Mouse (Mus musculus) stomach, embryonic 15.5 days (tissue): ENCODE measurements at regions not wholly inside any gene's neighbourhood (a gene's known extent, or its start where the extent isn't known, plus 50 kb on each side); places are given as distances from the start of the nearest gene placed in this dataset.

Experiments used
- ATAC-seq: fragments of 200-750 bp; cut with Nextera tagmentation; 2 replicates; pipeline ENCODE4 v1.8.0; 2017; ENCODE audit warnings: low read depth, moderate number of reproducible peaks, moderate TSS enrichment; ENCODE audit not compliant: insufficient read depth, low FRiP score
- H3K27ac ChIP-seq: fragments of 300-500 bp; sonication (generic); 2 replicates; pipeline ENCODE4 v1.5.1; 2015; ENCODE audit warnings: mild to moderate bottlenecking, inconsistent platforms
- H3K27me3 ChIP-seq: fragments of 300-500 bp; sonication (generic); replicated peaks from 2 replicates; pipeline ENCODE4 v1.6.1; 2015; ENCODE audit warnings: inconsistent platforms
- H3K36me3 ChIP-seq: fragments of 300-500 bp; sonication (generic); 2 replicates; pipeline ENCODE4 v1.6.1; 2015; ENCODE audit warnings: inconsistent platforms
- H3K4me1 ChIP-seq: fragments of 300-500 bp; sonication (generic); 2 replicates; pipeline ENCODE4 v1.6.1; 2015; ENCODE audit warnings: inconsistent platforms
- H3K4me2 ChIP-seq: fragments of 300-500 bp; sonication (generic); 2 replicates; pipeline ENCODE4 v1.6.1; 2015; ENCODE audit warnings: mild to moderate bottlenecking, inconsistent platforms
- H3K4me3 ChIP-seq: fragments of 300-500 bp; sonication (generic); replicated peaks from 2 replicates; pipeline ENCODE4 v1.5.1; 2015; ENCODE audit warnings: inconsistent platforms
- H3K9ac ChIP-seq: fragments of 300-500 bp; sonication (generic); 2 replicates; pipeline ENCODE4 v1.6.1; 2015; ENCODE audit warnings: inconsistent platforms
- H3K9me3 ChIP-seq: fragments of 300-500 bp; sonication (generic); 2 replicates; pipeline ENCODE4 v1.6.1; 2016; ENCODE audit warnings: inconsistent platforms
- WGBS: fragments of 180-500 bp; shearing (Covaris S2); methylation state at CpG from one replicate; pipeline ENCODE4 v1.1.7; 2015; 5-methylcytosine and 5-hydroxymethylcytosine counted together

DNA sequence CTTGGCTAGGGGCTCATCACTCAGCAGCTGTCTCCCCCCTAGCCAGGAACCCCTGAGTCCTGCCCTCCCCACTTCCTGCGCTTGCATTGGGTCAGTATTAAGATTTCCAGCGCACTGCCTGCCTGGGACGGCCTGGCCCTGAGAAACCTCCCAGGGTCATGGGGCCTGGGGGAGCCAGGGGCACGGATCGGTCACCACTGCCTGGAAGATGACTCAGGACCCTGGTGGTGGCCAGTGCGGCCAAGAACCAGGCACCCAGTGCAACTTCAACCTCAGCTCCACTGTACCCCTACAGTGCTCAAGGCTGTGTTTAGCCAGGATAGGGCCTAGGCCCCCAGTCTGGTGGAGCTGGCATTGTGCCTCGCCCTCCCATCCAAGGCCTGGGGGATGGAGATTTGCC lies 111.9 kb upstream of the Zbtb40 start:
- H3K36me3 ChIP-seq: no peaks in the 10 kb centered on the region
- no peak overlapping the region for H3K4me2 ChIP-seq
- peaks cover 18% of the 10 kb centered on the region; the same call in 1 of the 2 replicates for H3K4me1 ChIP-seq
- ATAC-seq: no peak
- 0 out of 2 replicates have a peak, but pooled peaks cover 3% of the 10 kb centered on the region for H3K27me3 ChIP-seq
- no peak overlapping the region for H3K27ac ChIP-seq
- WGBS: 75% methylated on average over 7 of the region's 7 CpGs
- no peaks in the 10 kb centered on the region for H3K9me3 ChIP-seq
- no peak overlapping the region for H3K4me3 ChIP-seq
- H3K9ac ChIP-seq: no peak overlapping the region

DNA sequence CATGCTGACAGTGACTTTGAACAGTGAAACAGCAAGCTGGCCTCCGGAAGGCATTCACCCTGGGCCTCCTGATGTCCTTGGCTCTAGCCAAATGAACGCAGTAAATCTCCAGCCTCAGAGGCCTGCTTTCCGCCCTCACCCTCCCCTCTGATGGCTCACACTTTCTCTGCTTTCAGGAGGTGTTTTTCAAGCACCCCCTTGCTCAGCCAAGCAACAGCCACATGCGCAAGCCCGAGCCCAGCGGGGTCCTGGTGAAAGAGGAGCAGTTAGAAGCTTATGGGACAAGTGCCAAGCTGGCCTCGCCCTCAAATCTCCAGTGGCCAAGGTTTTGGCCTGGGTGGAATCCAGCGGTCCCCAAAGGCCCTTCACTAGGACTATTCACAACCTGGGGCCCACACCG lies 109.6 kb upstream of the Zbtb40 start:
- Histone ChIP-seq H3K4me2 (no peak overlapping the region), H3K9ac (no peak overlapping the region), H3K27me3 (0 out of 2 replicates have a peak, but pooled peaks cover 2% of the 10 kb centered on the region), H3K4me1 (peaks cover 16% of the 10 kb centered on the region; the same call in 1 of the 2 replicates), H3K27ac (no peak overlapping the region), H3K9me3 (no peaks in the 10 kb centered on the region), H3K36me3 (no peaks in the 10 kb centered on the region), H3K4me3 (no peak overlapping the region)
- ATAC-seq: no peak
- WGBS: 77% methylated on average over 9 of the region's 9 CpGs

DNA sequence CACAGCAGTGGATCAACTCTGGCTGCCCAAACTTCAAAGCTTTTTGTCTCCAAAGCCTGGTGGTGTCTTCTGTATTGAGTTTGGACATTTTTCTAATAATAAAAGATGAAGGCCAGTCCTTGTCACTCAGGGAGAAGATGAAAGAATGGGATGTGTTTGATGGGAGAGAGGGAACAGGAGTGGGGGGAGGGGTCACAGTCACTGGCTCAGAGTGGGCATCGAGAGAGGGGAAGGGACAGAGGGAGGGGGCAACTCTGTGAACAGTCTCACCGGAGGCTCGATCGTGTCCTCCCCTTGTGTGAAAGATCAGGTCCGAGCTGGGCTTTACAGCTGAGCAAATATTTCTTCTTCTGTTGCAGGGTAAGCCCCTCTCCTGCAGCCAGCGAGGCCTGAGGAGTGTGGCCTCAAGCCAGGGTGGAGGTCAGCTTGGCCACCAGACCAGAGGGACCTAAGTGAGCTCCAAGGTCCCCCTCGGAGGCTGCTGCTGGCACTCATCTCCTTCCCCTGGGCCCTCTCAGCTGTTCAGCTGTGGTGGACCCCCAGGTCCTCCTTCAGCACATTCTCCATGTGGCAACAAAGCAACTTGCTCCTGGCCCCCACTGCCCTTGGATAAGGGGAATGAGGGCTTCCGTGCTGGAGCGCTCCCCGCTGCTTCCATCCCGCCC lies 108.0 kb upstream of the Zbtb40 start:
- H3K27me3 ChIP-seq: no peaks in the 10 kb centered on the region
- H3K4me2 ChIP-seq: no peak overlapping the region
- WGBS: 48% methylated on average over 11 of the region's 11 CpGs
- H3K27ac ChIP-seq: no peak overlapping the region
- H3K4me3 ChIP-seq: no peak overlapping the region
- H3K4me1 ChIP-seq: peaks cover 15% of the 10 kb centered on the region; the same call in 1 of the 2 replicates
- no peaks in the 10 kb centered on the region for H3K36me3 ChIP-seq
- H3K9ac ChIP-seq: no peak overlapping the region
- H3K9me3 ChIP-seq: no peaks in the 10 kb centered on the region
- ATAC-seq: no peak

DNA sequence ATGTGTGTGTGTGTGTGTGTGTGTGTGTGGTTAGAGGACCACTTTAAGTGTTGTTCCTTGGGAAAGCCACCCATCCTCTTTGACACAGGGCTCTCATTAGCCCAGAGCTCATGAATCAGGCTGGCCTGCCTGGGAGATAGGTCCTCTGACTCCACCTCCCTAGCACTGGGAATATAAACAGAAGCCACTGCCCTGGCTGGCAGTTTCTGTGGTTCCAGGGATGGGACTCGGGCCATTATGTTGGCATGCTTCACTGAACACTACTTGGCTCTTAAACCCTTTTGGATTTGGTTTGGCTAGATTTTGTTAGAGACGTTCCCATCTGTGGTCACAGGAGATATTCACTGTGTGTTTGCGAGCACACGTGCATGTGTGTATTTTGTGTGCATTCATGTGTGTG lies 100.2 kb upstream of the Zbtb40 start:
- ATAC-seq: no peak
- Histone ChIP-seq H3K9me3 (no peaks in the 10 kb centered on the region), H3K4me1 (no peaks in the 10 kb centered on the region), H3K36me3 (no peaks in the 10 kb centered on the region), H3K27me3 (no peaks in the 10 kb centered on the region), H3K27ac (no peak overlapping the region), H3K9ac (no peak overlapping the region), H3K4me3 (no peak overlapping the region), H3K4me2 (no peak overlapping the region)
- WGBS: 80% methylated on average over 4 of the region's 4 CpGs

DNA sequence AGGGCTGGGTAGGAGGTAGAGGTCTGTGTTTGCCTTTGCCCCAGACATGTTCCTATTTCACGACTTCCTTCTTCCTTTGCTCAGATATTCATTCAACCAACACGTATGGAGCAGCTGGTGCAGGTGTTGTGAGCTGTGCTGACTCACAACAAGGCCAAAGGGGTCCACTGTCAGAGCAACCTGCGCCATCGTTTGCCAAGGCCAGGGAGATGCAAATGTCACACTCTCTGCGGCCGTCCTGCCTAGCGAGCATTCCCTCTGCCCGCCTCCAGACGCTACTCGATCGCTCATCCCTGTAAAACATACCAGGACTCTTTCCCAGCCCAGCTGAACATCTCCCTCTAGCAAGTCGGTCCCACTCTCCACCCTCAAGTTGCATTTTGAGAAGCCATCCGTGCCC lies 99.2 kb upstream of the Zbtb40 start:
- H3K4me2 ChIP-seq: no peak overlapping the region
- H3K4me3 ChIP-seq: no peak overlapping the region
- H3K27me3 ChIP-seq: no peaks in the 10 kb centered on the region
- no peaks in the 10 kb centered on the region for H3K36me3 ChIP-seq
- H3K27ac ChIP-seq: no peak overlapping the region
- no peak overlapping the region for H3K9ac ChIP-seq
- H3K9me3 ChIP-seq: no peaks in the 10 kb centered on the region
- 81% methylated on average over 13 of the region's 13 CpGs for WGBS
- no peaks in the 10 kb centered on the region for H3K4me1 ChIP-seq
- no peak for ATAC-seq

DNA sequence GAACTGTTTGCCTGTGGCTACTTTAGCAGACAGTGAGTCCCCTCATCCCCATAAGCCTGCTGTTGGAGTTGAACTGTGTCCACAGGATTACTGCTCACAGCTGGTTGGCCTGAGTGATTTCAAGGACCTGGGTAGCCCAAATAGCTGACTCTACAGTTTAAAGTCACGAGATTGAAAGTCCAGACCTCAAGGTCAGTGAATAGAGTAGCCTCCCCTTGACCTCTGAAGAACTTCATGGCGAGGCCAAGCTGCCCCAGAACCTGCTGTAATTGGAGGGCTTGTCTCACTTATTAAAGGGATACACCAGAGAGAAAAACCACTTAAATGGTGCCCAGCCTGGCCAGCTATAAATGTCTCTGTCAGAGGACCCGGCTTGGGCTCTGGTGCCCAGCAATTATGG lies 97.7 kb upstream of the Zbtb40 start:
- H3K27ac ChIP-seq: no peak overlapping the region
- H3K4me2 ChIP-seq: no peak overlapping the region
- H3K9ac ChIP-seq: no peak overlapping the region
- H3K36me3 ChIP-seq: no peaks in the 10 kb centered on the region
- H3K27me3 ChIP-seq: no peaks in the 10 kb centered on the region
- ATAC-seq: no peak
- no peak overlapping the region for H3K4me3 ChIP-seq
- 0 out of 2 replicates have a peak, but pooled peaks cover 3% of the 10 kb centered on the region for H3K4me1 ChIP-seq
- no peaks in the 10 kb centered on the region for H3K9me3 ChIP-seq
- 74% methylated on average over 3 of the region's 3 CpGs for WGBS

DNA sequence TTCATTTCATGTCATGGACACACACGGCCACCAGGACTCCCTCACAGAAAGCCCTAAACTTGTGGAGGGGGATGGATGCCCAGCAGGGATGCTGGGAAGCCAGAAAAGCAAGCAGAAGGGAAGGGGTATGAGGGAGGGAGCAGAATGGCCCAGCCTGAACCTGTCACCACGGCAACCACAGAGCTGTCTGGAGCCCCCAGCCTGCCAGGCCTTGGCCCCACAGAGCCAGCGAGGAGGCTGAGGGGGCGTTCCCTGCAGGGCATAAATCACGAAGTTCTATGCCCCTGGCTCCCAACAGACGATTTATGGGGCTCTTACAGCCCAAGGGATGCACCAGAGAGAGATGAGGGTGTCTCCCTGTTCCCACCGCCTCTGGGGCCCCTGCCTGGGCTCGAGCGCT lies 93.7 kb upstream of the Zbtb40 start:
- 0 out of 2 replicates have a peak, but pooled peaks have one; percentile 22 for ATAC-seq
- Histone ChIP-seq H3K9me3 (no peaks in the 10 kb centered on the region), H3K36me3 (no peaks in the 10 kb centered on the region), H3K4me1 (0 out of 2 replicates have a peak, but pooled peaks cover 3% of the 10 kb centered on the region), H3K27me3 (no peaks in the 10 kb centered on the region), H3K4me3 (no peak overlapping the region), H3K9ac (no peak overlapping the region), H3K27ac (no peak overlapping the region), H3K4me2 (no peak overlapping the region)
- WGBS: 27% methylated on average over 9 of the region's 9 CpGs

DNA sequence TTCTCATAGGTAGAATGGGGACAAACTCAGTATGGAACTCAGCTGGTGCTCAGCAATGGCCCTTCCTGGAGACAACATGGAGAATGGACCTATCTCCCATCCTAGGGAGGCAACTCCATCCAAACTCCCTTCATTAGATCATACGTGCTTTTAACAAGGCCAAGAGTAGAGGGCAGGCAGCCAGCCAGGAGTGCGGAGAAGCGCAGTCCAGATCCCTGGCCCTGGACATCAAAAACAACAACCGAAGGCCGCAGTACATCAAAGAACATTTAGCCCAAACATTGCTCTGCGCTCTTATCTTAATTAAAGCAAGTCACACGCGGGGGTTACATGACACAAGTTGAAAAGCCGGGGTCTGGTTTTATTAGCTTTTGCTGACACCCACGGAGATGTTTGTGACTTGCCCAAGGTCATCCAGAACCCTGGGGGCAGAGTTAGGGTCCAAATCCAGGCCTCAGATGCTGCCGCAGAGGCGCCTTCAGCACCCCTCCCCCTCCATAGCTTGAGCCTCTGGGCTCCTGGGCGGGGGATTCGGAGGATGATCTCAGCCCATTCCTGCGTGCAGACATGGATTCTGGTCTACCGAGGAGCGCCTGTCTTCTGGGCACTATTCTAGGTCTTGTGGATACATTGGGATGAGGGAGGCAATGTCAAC lies 90.6 kb upstream of the Zbtb40 start:
- 60% methylated on average over 17 of the region's 17 CpGs for WGBS
- no peak overlapping the region for H3K27ac ChIP-seq
- H3K9ac ChIP-seq: no peak overlapping the region
- H3K36me3 ChIP-seq: no peaks in the 10 kb centered on the region
- H3K4me3 ChIP-seq: no peak overlapping the region
- H3K27me3 ChIP-seq: no peaks in the 10 kb centered on the region
- no peak for ATAC-seq
- no peaks in the 10 kb centered on the region for H3K9me3 ChIP-seq
- H3K4me2 ChIP-seq: no peak overlapping the region
- H3K4me1 ChIP-seq: peaks cover 18% of the 10 kb centered on the region; the same call in 1 of the 2 replicates

DNA sequence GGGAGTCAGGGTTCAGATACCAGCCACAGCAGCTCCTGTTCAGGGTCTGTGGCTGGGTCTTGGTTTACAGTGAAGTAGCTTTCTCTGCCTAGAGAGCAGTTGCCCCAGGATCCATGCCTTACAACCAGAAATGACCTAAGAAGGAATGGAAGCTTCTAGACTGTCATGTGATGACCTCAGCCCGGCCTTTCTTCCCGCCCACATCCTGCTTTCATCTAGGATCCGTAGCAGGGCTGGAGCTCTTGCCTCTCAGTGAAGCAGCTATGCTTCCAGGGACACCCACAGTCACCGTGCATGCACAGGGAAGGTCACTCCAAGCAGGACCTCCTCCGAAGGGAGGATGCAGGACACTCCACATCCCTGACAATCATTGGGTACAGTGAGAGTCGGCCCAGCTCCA lies 89.5 kb upstream of the Zbtb40 start:
- Histone ChIP-seq H3K36me3 (no peaks in the 10 kb centered on the region), H3K4me2 (no peak overlapping the region), H3K4me1 (peaks cover 29% of the 10 kb centered on the region), H3K9ac (no peak overlapping the region), H3K27me3 (no peaks in the 10 kb centered on the region), H3K9me3 (no peaks in the 10 kb centered on the region), H3K4me3 (no peak overlapping the region), H3K27ac (no peak overlapping the region)
- no peak for ATAC-seq
- 60% methylated on average over 6 of the region's 6 CpGs for WGBS

DNA sequence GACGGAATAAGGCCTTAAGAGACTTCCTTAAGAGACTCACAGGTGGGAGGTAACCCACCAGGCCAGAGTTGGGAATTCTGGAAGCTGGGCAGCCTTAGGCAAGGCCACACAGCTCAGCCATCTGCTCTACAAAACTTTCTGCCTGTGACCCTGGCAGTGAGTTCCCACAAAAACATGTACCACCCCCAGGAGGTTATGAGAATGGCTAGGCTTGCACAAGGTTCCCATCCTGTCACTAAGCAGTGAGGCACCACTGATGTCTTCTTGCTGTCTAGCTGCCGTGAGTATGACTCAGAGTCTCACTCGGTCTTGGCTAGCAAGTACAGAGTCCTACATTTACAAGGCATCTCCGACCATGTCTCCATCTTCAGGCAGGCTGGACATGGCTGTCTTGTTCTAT lies 87.7 kb upstream of the Zbtb40 start:
- H3K4me1 ChIP-seq: peaks cover 30% of the 10 kb centered on the region

DNA sequence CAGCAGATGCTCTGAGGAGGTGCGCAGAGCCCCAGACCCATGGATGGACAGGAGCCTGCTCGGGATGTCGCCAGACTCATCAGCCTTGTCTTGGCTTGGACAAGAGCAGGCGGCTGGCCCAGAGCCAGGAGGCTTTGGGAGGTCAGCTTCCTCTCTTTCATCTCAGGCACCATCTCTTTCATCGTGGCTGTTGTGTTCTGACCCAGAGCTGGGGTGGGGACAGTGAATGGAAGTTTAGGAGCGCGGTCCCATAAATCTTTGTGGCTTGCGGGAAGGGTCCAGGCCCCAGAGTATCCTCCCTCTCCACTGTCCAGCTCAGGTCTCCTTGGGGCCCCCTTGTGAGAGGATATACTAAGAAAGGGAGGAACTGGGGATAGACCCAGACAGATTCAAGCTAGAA lies 87.2 kb upstream of the Zbtb40 start:
- Histone ChIP-seq H3K36me3 (no peaks in the 10 kb centered on the region), H3K4me1 (peaks cover 31% of the 10 kb centered on the region), H3K27me3 (no peaks in the 10 kb centered on the region), H3K4me3 (no peak overlapping the region), H3K27ac (no peak overlapping the region), H3K9ac (no peak overlapping the region), H3K4me2 (no peak overlapping the region), H3K9me3 (no peaks in the 10 kb centered on the region)
- ATAC-seq: no peak
- 57% methylated on average over 8 of the region's 8 CpGs for whole genome bisulfite sequencing

More for the DNA sequence above, 87.7 kb upstream of the Zbtb40 start:
- no peaks in the 10 kb centered on the region for H3K27me3 ChIP-seq
- ATAC-seq: no peak
- no peak overlapping the region for H3K4me3 ChIP-seq
- H3K27ac ChIP-seq: no peak overlapping the region
- 68% methylated on average over 4 of the region's 4 CpGs for WGBS
- no peak overlapping the region for H3K4me2 ChIP-seq
- H3K36me3 ChIP-seq: no peaks in the 10 kb centered on the region
- no peaks in the 10 kb centered on the region for H3K9me3 ChIP-seq
- H3K9ac ChIP-seq: no peak overlapping the region

DNA sequence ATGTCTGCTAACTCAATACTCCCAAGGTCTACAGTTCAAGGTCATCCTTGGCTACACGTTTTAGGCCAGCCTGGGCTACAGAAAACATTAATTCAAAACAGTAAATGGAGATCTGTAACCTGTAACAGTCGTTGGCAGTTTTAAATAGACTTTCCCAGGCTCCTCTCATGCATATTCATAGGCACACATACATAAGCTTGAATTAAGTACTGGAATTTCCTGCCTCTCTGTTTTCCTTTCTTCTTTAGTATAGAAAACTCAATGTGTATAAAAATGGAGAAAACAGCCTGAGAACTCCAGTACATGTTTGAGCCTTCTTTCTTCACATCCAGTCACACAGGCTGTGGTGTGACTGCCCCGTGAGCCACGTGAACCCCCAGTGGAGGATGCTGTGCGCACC lies 86.0 kb upstream of the Zbtb40 start:
- no peak for ATAC-seq
- Histone ChIP-seq H3K9ac (no peak overlapping the region), H3K4me3 (no peak overlapping the region), H3K36me3 (no peaks in the 10 kb centered on the region), H3K4me1 (peaks cover 34% of the 10 kb centered on the region), H3K27me3 (no peaks in the 10 kb centered on the region), H3K4me2 (no peak overlapping the region), H3K27ac (no peak overlapping the region), H3K9me3 (no peaks in the 10 kb centered on the region)
- WGBS: 60% methylated on average over 5 of the region's 5 CpGs
